Mouse (Mus musculus) Patski (cell line): ENCODE results near the gene Gxylt2. TPM values are rescaled to one million over a fixed set of nuclear protein-coding genes. Genes with fewer than 3 reads are reported as not detected.

ENCODE experiments used
- ATAC-seq: fragments of 100-300 bp; one replicate; pipeline ENCODE4 v1.8.0; 2021
- CTCF ChIA-PET: fragments of 350-600 bp; sonication (Branson Sonifier 250); formaldehyde crosslinking; loops from one replicate; lab custom pipeline; 2022; ENCODE audit warnings: inconsistent platforms; lab: Charles Lee
- POLR2A ChIA-PET: fragments of 350-600 bp; sonication (Branson Sonifier 250); formaldehyde crosslinking; loops from one replicate; lab custom pipeline; 2022; ENCODE audit warnings: antibody characterized with exemption, inconsistent platforms; lab: Charles Lee
- DNase-seq: peaks from one replicate; pipeline ENCODE4 v3.0.0-alpha.2; 2011; ENCODE audit warnings: low read depth, low spot score
- H3K27me3 ChIP-seq: fragments of 371-371 bp; one replicate; pipeline ENCODE4 v1.5.1; 2021
- CTCF ChIP-seq: fragments of 100-300 bp; IDR thresholded peaks from one replicate; pipeline ENCODE4 v1.5.1; 2021
- in situ Hi-C: fragments of 300-500 bp; cut with MboI; formaldehyde crosslinking; loops from 3 replicates; pipeline ENCODE4 v1.11.1; 2018; ENCODE audit warnings: low pct_unique_long_range_greater_than_20kb, mixed read lengths
- polyA plus RNA-seq: library from polyadenylated mRNA; unstranded; gene quantifications from one replicate; pipeline ENCODE4 v1.2.3, GENCODE M21; 2021

The Gxylt2 gene
- polyA plus RNA-seq, 1 experiment from 2014 or later, result 96.2 TPM

- no peaks in the 10 kb centered on the region for H3K27me3 ChIP-seq
- ATAC-seq, result no peak
- no peak for TF ChIP-seq CTCF
- DNase-seq, result no peak
- CTCF ChIA-PET, result interaction anchor here (0.7 to 2.8 kb wide), 8 partner anchors 11 to 174 kb away, joined by 3 to 15 read pairs (median 6); no protein-coding TSS in a partner anchor
- in situ Hi-C loops, result loop anchor here (5.0 to 10.0 kb wide), 3 partner anchors 37 to 126 kb away; partner anchors contain the start of genes Ppp4r2 and Shq1
- POLR2A ChIA-PET, result interaction anchor here (0.9 kb wide), 1 partner anchor 10 kb away, joined by 3 read pairs; no protein-coding TSS in a partner anchor
Measured at GRCm38 (mm10) chr6:100708996-100709395, 4.5 kb downstream of the Gxylt2 start.

- in situ Hi-C loops, result loop anchor here (5.0 to 10.0 kb wide), 3 partner anchors 37 to 125 kb away; partner anchors contain the start of genes Ppp4r2 and Shq1
- H3K27me3 ChIP-seq, result no peaks in the 10 kb centered on the region
- DNase-seq (peak; percentile 97), ATAC-seq (peak; percentile 86)
- CTCF ChIA-PET, result interaction anchor here (0.6 to 2.8 kb wide), 15 partner anchors 11 to 1056 kb away, joined by 3 to 15 read pairs (median 5); no protein-coding TSS in a partner anchor
- no peak for TF ChIP-seq CTCF
- POLR2A ChIA-PET, result interaction anchor here (0.7 to 1.3 kb wide), 4 partner anchors 10 to 25 kb away, joined by 3 to 4 read pairs (median 3); no protein-coding TSS in a partner anchor
Measured at GRCm38 (mm10) chr6:100709483-100709882, 4.9 kb downstream of the Gxylt2 start.

GRCm38 (mm10) chr6:100710170-100710569, 5.6 kb downstream of the Gxylt2 start:
- peak; percentile 57 for TF ChIP-seq CTCF
- in situ Hi-C loops, result no loop called here
- CTCF ChIA-PET, result interaction anchor here (0.6 to 2.8 kb wide), 15 partner anchors 10 to 1057 kb away, joined by 3 to 15 read pairs (median 5); no protein-coding TSS in a partner anchor
- no peaks in the 10 kb centered on the region for H3K27me3 ChIP-seq
- POLR2A ChIA-PET, result interaction anchor here (0.6 to 1.3 kb wide), 8 partner anchors 10 to 1639 kb away, joined by 3 to 4 read pairs (median 3); no protein-coding TSS in a partner anchor
- no peak for ATAC-seq
- DNase-seq, result no peak

- DNase-seq (no peak), ATAC-seq (no peak)
- in situ Hi-C loops, result no loop called here
- ChIA-PET POLR2A (interaction anchor here (0.6 to 1.3 kb wide), 3 partner anchors 9 to 139 kb away, joined by 3 to 4 read pairs (median 3); no protein-coding TSS in a partner anchor), CTCF (interaction anchor here (1.2 to 2.4 kb wide), 6 partner anchors 9 to 53 kb away, joined by 3 to 12 read pairs (median 6); no protein-coding TSS in a partner anchor)
- TF ChIP-seq CTCF, result no peak
- H3K27me3 ChIP-seq, result no peaks in the 10 kb centered on the region
Measured at GRCm38 (mm10) chr6:100710866-100711265, 6.3 kb downstream of the Gxylt2 start.

GRCm38 (mm10) chr6:100715296-100715828, 10.8 kb downstream of the Gxylt2 start:
- ATAC-seq (no peak), DNase-seq (no peak)
- no peak for TF ChIP-seq CTCF
- POLR2A ChIA-PET, result no interaction called here
- CTCF ChIA-PET, result no interaction called here
- no peaks in the 10 kb centered on the region for H3K27me3 ChIP-seq
- in situ Hi-C loops, result no loop called here

- in situ Hi-C loops, result no loop called here
- no peak for TF ChIP-seq CTCF
- DNase-seq, result no peak
- ATAC-seq, result no peak
- ChIA-PET CTCF (interaction anchor here (0.9 kb wide), 1 partner anchor 10 kb away, joined by 3 read pairs; no protein-coding TSS in a partner anchor), POLR2A (no interaction called here)
- H3K27me3 ChIP-seq, result no peaks in the 10 kb centered on the region
Measured at GRCm38 (mm10) chr6:100716152-100716551, 11.6 kb downstream of the Gxylt2 start.

- in situ Hi-C loops, result no loop called here
- ChIA-PET POLR2A (interaction anchor here (0.9 to 1.1 kb wide), 2 partner anchors 13 to 120 kb away, joined by 3 read pairs; no protein-coding TSS in a partner anchor), CTCF (interaction anchor here (0.9 kb wide), 1 partner anchor 10 kb away, joined by 3 read pairs; no protein-coding TSS in a partner anchor)
- no peaks in the 10 kb centered on the region for H3K27me3 ChIP-seq
- ATAC-seq, result no peak
- DNase-seq, result no peak
- no peak for TF ChIP-seq CTCF
Measured at GRCm38 (mm10) chr6:100716817-100717216, 12.3 kb downstream of the Gxylt2 start.

GRCm38 (mm10) chr6:100720098-100720501, 15.6 kb downstream of the Gxylt2 start:
- TF ChIP-seq CTCF, result no peak
- DNase-seq (no peak), ATAC-seq (no peak)
- ChIA-PET POLR2A (interaction anchor here (1.2 to 1.3 kb wide), 2 partner anchors 10 to 45 kb away, joined by 3 to 4 read pairs; no protein-coding TSS in a partner anchor), CTCF (interaction anchor here (2.7 kb wide), 1 partner anchor 10 kb away, joined by 12 read pairs; no protein-coding TSS in a partner anchor)
- H3K27me3 ChIP-seq, result no peaks in the 10 kb centered on the region
- in situ Hi-C loops, result no loop called here

GRCm38 (mm10) chr6:100720882-100721721, 16.6 kb downstream of the Gxylt2 start:
- TF ChIP-seq CTCF, result no peak
- POLR2A ChIA-PET, result interaction anchor here (1.2 to 1.3 kb wide), 2 partner anchors 11 to 46 kb away, joined by 3 to 4 read pairs; no protein-coding TSS in a partner anchor
- no peaks in the 10 kb centered on the region for H3K27me3 ChIP-seq
- CTCF ChIA-PET, result interaction anchor here (1.0 to 2.7 kb wide), 2 partner anchors 9 to 11 kb away, joined by 3 to 12 read pairs; no protein-coding TSS in a partner anchor
- no peak for ATAC-seq
- DNase-seq, result no peak
- in situ Hi-C loops, result no loop called here

- ATAC-seq, result no peak
- ChIA-PET CTCF (interaction anchor here (2.2 kb wide), 1 partner anchor 23 kb away, joined by 6 read pairs; no protein-coding TSS in a partner anchor), POLR2A (no interaction called here)
- H3K27me3 ChIP-seq, result no peaks in the 10 kb centered on the region
- no peak for DNase-seq
- in situ Hi-C loops, result no loop called here
- no peak for TF ChIP-seq CTCF
Measured at GRCm38 (mm10) chr6:100731996-100732375, 27.5 kb downstream of the Gxylt2 start.
